Mouse (Mus musculus): Measurements from ENCODE around the gene Skp1a. TPM values are rescaled to one million over a fixed set of nuclear protein-coding genes. Genes with fewer than 3 reads are reported as not detected.

Skp1a gene
- polyA plus RNA-seq, 1 experiment, result 14.4 TPM

DNA sequence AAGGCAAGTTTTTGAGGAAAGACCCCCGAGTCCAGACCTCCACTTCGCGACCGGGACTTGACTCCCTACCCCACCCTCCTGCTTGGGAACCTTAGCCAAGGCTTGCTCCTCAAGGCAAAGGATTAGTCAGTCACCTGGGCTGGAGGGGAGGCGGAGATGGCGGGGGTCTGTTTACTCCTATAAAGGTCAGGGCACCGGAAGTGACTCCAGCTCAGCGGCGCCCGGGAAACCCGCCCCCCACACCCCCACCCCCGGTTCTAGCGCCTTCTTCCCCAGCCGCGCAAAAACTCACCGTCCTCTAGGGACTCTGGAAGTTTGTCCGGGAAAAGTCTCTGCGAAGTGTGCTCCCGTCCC, 50.6 kb downstream of the Skp1a start:
- Histone ChIP-seq H3K9me3 (no peaks in the 10 kb centered on the region), H3K36me3 (replicated peaks; ENCODE audit: low read length) (no peaks in the 10 kb centered on the region), H3K4me1 (peaks cover 18% of the 10 kb centered on the region), H3K27me3 (replicated peaks) (peaks cover 95% of the 10 kb centered on the region), H3K4me3 (replicated peaks) (peak overlapping the region; percentile 89)
- TF ChIP-seq FLI1 (IDR thresholded peaks at IDR 0.05; ENCODE audit: low read length) (no peak), GATA1 (IDR thresholded peaks at IDR 0.05; ENCODE audit: borderline replicate concordance, low read length) (no peak)

DNA sequence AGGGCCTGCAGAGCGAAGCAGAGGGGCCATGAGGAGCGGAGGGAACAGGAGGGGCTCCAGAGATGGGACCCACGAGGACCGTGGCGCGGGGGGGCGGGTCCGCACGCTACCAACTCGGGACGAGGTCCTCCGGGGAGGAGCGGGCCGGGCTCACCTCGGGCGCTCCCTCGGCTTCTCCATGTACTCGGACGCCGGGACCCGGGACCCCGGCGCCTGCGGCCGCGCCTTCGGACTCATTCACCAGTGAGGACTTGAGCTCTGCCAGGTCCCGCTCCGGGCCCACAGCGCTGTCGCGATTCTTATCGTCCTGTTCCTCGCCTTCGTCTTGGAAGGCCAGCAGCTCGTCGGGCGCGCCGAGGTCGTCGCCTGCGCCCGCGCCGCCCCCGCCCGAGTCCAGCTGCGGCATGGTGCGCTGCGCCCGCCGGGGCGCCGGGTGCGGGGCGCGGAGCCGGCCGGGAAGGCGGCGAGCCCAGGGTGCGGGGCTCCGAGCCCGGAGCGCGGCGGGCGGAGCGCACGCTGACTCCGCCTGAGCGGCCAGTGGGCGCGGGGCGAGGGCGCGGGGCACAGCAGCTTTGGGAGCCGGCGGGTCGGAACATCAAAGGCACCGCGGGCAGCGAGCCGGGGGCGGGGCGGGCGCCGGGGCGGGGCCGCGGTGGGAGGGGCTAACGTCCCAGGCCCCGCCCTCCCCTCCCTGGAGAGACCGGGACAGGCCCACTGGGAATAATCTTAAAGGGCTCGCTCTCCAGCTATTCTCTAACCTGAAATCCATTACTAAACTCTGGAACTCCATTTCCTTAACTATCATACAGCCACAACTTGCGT, 51.2 kb downstream of the Skp1a start, which contains the start of gene Tcf7:
Gene Tcf7, minus strand, starts transcription at position 241 of the 822 bp plus-strand sequence.
- TF ChIP-seq GATA1 (IDR thresholded peaks at IDR 0.05; ENCODE audit: borderline replicate concordance, low read length), result no peak
- TF ChIP-seq FLI1 (IDR thresholded peaks at IDR 0.05; ENCODE audit: low read length), result no peak
- Histone ChIP-seq H3K9me3 (no peaks in the 10 kb centered on the region), H3K4me1 (peaks cover 18% of the 10 kb centered on the region), H3K36me3 (replicated peaks; ENCODE audit: low read length) (no peaks in the 10 kb centered on the region), H3K4me3 (replicated peaks) (peak within 1 kb of the TSS; percentile 89), H3K27me3 (replicated peaks) (peaks cover 92% of the 10 kb centered on the region)

DNA sequence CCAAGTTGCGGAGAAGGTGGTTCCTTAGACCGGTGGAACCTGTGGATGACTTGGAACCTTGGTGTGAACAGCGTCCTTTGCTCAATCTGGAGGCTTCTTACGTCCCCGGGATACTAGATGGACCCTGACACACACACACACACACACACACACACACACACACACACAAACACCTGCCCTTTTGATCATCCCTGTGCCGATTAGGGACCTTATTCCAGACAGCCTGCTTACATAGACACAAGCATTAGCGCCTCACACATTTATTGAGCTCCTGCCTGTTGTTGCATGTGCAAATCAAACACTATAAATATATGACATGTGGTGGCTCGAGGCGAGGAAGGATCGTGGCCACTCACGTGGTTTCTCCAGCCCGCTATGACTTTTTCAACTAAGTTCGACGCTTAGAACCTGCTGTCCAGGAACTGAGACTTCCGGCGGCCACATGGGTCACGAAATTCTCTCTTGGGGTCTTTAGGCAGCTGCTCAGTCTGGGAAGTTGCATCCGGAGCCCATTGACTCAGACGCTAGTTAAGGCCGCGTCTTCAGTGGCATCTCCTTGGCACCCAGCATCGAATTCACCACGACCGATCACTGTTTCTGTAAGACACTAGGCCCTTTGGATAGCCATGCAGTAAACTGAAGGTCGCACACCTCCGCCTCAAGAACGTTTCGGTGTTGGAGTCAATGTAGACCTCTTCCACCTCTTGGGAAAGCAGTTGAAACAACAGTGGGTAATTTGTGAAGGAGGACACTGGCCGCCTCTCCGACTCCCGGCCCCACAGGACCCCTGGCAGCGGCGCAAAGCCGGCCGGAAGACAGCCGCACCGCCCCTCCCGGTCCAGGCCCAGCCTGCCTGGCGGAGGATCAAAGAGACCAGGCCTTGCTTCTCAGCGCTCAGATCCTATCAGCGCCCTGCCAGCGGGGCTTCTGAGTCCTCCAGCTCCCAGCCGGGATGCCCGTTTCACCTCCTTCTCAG, 52.1 kb downstream of the Skp1a start:
- Histone ChIP-seq H3K36me3 (replicated peaks; ENCODE audit: low read length) (no peaks in the 10 kb centered on the region), H3K9me3 (no peaks in the 10 kb centered on the region), H3K4me3 (replicated peaks) (peak overlapping the region; percentile 89), H3K27me3 (replicated peaks) (peaks cover 88% of the 10 kb centered on the region), H3K4me1 (peaks cover 18% of the 10 kb centered on the region)
- TF ChIP-seq GATA1 (IDR thresholded peaks at IDR 0.05; ENCODE audit: borderline replicate concordance, low read length) (no peak), FLI1 (IDR thresholded peaks at IDR 0.05; ENCODE audit: low read length) (no peak)

DNA sequence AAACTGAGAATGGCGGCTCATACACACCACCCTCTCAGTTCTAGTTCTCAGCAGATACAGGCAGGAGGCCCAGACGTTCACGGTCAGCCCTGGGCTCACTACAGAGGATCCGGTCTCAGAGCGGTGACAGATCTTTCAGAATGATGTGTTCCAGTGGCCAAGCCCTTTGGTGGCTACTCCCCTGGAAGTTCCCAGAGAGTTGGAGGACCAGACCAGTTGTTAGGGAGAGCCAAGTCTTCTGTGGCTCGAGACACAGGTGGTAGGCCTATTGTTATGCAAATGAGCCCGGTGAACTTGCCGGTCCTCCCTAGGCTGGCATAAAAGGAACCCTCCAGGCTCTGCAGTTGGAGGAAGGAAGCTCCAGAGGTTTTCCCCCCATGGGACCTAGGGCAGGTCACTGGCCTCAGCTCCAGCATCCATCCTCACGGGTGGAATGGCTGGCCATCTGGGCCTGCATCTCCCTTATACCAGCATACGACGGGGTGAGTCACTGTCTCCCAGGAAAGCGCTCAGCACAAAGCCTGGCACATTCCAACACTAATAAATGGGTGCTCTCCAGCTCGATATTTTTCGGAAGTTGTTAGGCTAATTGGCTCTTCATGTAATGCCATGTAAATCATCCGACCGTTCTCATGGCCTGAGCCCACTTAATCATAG, 54.6 kb downstream of the Skp1a start:
- Histone ChIP-seq H3K4me3 (replicated peaks) (no peak overlapping the region), H3K9me3 (no peaks in the 10 kb centered on the region), H3K36me3 (replicated peaks; ENCODE audit: low read length) (no peaks in the 10 kb centered on the region), H3K27me3 (replicated peaks) (peaks cover 79% of the 10 kb centered on the region), H3K4me1 (peaks cover 18% of the 10 kb centered on the region)
- TF ChIP-seq FLI1 (IDR thresholded peaks at IDR 0.05; ENCODE audit: low read length), result no peak
- no peak for TF ChIP-seq GATA1 (IDR thresholded peaks at IDR 0.05; ENCODE audit: borderline replicate concordance, low read length)

DNA sequence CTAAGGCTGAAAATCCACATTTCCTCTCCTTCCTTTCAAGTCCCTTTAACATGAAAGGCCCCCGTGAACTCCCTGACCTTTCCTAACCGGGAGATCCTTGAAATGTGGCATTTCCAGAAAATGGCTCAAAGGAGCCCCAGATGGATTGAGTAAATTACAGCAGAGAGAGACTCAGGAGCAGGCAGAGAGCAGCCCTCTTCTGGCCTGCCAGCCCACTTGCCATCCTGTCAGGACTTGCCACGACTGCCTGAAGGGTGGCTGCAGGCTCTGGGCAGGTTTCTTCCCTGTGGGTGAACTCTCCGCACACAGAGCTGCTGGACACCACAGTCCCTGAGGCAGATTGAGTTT, 55.1 kb downstream of the Skp1a start:
- Histone ChIP-seq H3K36me3 (replicated peaks; ENCODE audit: low read length) (no peaks in the 10 kb centered on the region), H3K9me3 (no peaks in the 10 kb centered on the region), H3K27me3 (replicated peaks) (peaks cover 77% of the 10 kb centered on the region), H3K4me1 (peaks cover 19% of the 10 kb centered on the region), H3K4me3 (replicated peaks) (no peak overlapping the region)
- TF ChIP-seq GATA1 (IDR thresholded peaks at IDR 0.05; ENCODE audit: borderline replicate concordance, low read length) (no peak), FLI1 (IDR thresholded peaks at IDR 0.05; ENCODE audit: low read length) (no peak)

DNA sequence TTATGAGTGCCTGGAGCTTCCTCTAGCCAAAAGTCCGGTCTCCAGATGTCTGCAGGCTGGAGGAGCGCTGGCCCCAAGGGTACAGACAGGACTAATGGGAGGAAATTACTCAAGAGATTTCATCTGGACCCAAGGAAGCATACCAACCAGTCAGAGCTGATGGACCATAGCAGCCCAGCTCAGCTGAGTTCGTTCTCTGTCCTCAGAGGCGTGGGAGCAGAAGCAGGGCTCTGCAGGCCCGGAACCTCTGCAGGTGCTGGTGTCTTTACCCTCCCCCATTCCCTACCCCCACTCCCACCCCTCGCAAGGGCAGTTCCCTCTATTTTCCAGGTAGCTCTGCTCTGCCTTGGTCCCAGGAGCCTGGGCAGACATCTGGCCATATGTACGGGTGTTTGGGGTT, 60.6 kb downstream of the Skp1a start:
- H3K27me3 ChIP-seq (replicated peaks), result peaks cover 60% of the 10 kb centered on the region
- peaks cover 15% of the 10 kb centered on the region for H3K4me1 ChIP-seq

GRCm38 (mm10) chr11:52292894-52293293, 61.1 kb downstream of the Skp1a start:
- Histone ChIP-seq H3K4me1 (peaks cover 15% of the 10 kb centered on the region), H3K27me3 (replicated peaks) (peaks cover 62% of the 10 kb centered on the region), H3K9me3 (no peaks in the 10 kb centered on the region), H3K4me3 (replicated peaks) (no peak overlapping the region), H3K36me3 (replicated peaks; ENCODE audit: low read length) (no peaks in the 10 kb centered on the region)
- TF ChIP-seq FLI1 (IDR thresholded peaks at IDR 0.05; ENCODE audit: low read length), result no peak
- TF ChIP-seq GATA1 (IDR thresholded peaks at IDR 0.05; ENCODE audit: borderline replicate concordance, low read length), result no peak

More for the DNA sequence above, 60.6 kb downstream of the Skp1a start:
- Histone ChIP-seq H3K4me3 (replicated peaks) (no peak overlapping the region), H3K36me3 (replicated peaks; ENCODE audit: low read length) (no peaks in the 10 kb centered on the region), H3K9me3 (no peaks in the 10 kb centered on the region)
- TF ChIP-seq FLI1 (IDR thresholded peaks at IDR 0.05; ENCODE audit: low read length) (no peak), GATA1 (IDR thresholded peaks at IDR 0.05; ENCODE audit: borderline replicate concordance, low read length) (no peak)

DNA sequence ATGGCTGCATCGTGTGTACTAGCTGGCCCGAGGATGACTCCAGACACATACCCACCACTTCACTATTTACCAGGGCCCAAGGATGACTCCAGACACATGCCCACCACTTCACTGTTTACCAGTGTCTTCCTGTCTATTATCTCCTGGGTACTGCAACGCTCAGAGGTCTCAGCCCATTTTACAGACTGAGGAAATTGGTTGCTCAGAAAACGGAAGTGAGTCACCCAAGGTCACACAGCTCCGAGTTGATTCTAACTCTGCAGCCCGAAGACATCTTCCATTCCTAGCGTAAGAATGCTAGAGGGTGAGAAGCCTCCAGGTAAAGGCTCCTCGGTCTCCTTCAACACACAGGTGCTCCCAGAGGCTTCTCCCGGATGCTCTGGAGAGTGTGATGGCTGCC, 62.3 kb downstream of the Skp1a start:
- TF ChIP-seq GATA1 (IDR thresholded peaks at IDR 0.05; ENCODE audit: borderline replicate concordance, low read length), result no peak
- no peak for TF ChIP-seq FLI1 (IDR thresholded peaks at IDR 0.05; ENCODE audit: low read length)
- Histone ChIP-seq H3K4me1 (peaks cover 15% of the 10 kb centered on the region), H3K4me3 (replicated peaks) (no peak overlapping the region), H3K27me3 (replicated peaks) (peaks cover 65% of the 10 kb centered on the region), H3K9me3 (no peaks in the 10 kb centered on the region), H3K36me3 (replicated peaks; ENCODE audit: low read length) (no peaks in the 10 kb centered on the region)

Other genes with a start within 250 kb of the Skp1a start
- gene Ube2b, start 231.2 kb upstream of the Skp1a start, polyA plus RNA-seq (2012; ENCODE audit: insufficient read depth, low replicate concordance), result 39.2 and 171 TPM in 2 replicates
- gene Cdkl3, start 227.8 kb upstream of the Skp1a start, polyA plus RNA-seq (2012; ENCODE audit: insufficient read depth, low replicate concordance), result 1.3 TPM in 1 of 2 replicates, not detected in the other
- 4.4 and 8.0 TPM in 2 replicates for gene Ppp2ca, start 133.3 kb upstream of the Skp1a start, polyA plus RNA-seq (2012; ENCODE audit: insufficient read depth, low replicate concordance)
- gene Olfr1373, start 86.5 kb upstream of the Skp1a start, polyA plus RNA-seq (2012; ENCODE audit: insufficient read depth, low replicate concordance), result not detected in 2 replicates
- not detected in 2 replicates for gene Olfr1371, start 18.0 kb upstream of the Skp1a start, polyA plus RNA-seq (2012; ENCODE audit: insufficient read depth, low replicate concordance)
- gene Tcf7, start 51.0 kb downstream of the Skp1a start, polyA plus RNA-seq (2012; ENCODE audit: insufficient read depth, low replicate concordance), result 0.38 TPM in 1 of 2 replicates, not detected in the other
- 11.2 and 27.3 TPM in 2 replicates for gene Vdac1, start 128.9 kb downstream of the Skp1a start, polyA plus RNA-seq (2012; ENCODE audit: insufficient read depth, low replicate concordance)
- 87.8 and 171 TPM in 2 replicates for gene 9530068E07Rik, start 164.4 kb downstream of the Skp1a start, polyA plus RNA-seq (2012; ENCODE audit: insufficient read depth, low replicate concordance)

Data from megakaryocyte, embryonic 14.5 days (primary cell).